Mouse (Mus musculus) erythroblast, embryonic 14.5 days (primary cell): ENCODE measurements around the gene Asb1.

Source experiments
- GATA1 ChIP-seq: IDR thresholded peaks from 2 replicates; pipeline ENCODE4 v1.6.1; 2012; ENCODE audit warnings: low read length, inconsistent platforms, mixed read lengths
- TAL1 ChIP-seq: IDR thresholded peaks from 3 replicates; pipeline ENCODE4 v1.6.1; 2012; ENCODE audit warnings: low read length, inconsistent platforms, mixed read lengths

- TF ChIP-seq GATA1 (no peak), TAL1 (no peak)
These were observed 41.8 kb upstream of the Asb1 start for GRCm38 (mm10) chr1:91498579-91498978.
